Mouse (Mus musculus) activated CD4-positive, CD25-positive, alpha-beta regulatory T cell (primary cell): ENCODE results near the gene Tuft1. TPM values are rescaled to one million over a fixed set of nuclear protein-coding genes. Genes with fewer than 3 reads are reported as not detected.

Source experiments
- polyA plus RNA-seq, 2 experiments: library from polyadenylated mRNA; unstranded; fragments of 100-300 nt; shearing (Covaris generic); gene quantifications; one replicate each; pipeline ENCODE4 v1.2.1; 2017

Tuft1 gene
- 1 to 10 TPM; 3.0 to 3.3 TPM for polyA plus RNA-seq

DNA sequence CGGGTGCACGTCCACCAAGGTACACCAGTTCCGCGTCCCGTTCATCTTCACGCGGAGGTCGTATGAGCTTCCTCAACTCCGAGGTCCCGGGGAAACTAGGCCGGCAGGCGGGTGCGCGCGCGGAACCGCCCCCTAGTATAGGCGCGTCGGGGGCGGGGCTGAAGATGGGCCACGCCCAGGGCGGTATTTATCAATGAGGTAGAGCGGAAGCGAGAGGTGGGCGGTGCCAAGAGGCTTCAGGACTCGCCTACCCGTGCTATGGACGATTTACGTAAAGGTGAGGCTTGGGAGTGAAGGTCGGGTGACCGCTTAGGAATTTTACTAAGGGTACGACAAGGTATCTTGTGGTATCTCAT is at the start of gene Tuft1:
Gene Tuft1 (minus strand): TSS at position 133 of the 356 bp plus-strand sequence.

DNA sequence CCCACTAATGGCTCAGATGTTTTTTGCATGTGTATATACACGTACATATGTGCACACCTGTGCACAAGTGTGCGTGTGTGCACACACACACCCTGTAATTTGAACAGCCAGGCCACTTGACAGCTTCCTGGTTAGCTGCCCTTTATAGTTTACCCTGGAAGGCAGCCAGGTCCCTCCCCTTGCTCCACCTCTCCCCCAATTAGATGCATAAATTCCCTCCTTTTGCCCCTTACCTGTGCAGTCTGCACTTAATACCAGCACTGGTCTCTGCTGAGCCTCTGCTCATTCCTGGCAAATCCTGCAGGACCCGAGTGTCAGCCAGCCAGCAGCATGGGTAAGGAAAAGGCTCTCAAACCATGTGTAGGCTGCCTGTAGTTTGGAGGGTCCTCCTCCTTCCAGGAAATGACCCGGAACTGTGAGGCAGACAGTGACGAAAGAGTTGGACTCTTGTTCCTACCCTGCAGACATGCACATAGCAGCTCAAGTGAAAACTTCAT is 34.7 kb upstream of the Tuft1 start, which contains the start of gene Selenbp2:
Gene Selenbp2 (plus strand): TSS at position 228 of the 497 bp plus-strand sequence.

DNA sequence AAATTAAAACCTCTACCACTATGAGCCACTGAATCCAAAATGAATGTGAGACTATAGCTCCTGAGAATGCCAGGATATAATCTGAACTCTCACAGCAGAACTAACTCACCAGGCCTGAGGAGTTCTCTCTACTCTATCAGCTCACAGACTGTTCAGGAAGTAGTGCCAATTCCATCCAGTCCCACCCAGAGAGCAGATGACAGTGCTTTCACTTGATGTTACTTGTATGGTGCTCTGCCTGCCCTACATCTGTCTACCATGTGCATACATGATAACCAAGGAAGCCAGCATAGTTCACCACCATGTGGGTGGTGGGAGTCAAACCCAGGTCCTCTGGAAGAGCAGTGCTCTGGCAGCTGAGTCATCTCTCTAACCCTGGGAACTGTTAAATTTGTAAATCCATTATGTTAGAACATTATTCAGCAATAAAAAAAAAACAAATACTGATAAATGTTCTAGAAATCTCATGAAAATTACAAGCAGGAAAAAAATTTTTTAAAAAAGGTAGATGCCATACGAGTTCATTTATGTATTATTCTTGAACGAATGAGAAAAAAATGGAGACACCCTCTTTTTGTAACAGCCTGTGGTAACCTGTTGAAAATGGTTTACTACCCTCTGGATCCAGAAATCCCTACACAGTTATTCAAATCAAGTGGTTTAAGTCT is 16.0 kb downstream of the Tuft1 start, which contains the start of gene Gm10972:
Gene Gm10972 (plus strand): TSS at position 618 of the 668 bp plus-strand sequence.

DNA sequence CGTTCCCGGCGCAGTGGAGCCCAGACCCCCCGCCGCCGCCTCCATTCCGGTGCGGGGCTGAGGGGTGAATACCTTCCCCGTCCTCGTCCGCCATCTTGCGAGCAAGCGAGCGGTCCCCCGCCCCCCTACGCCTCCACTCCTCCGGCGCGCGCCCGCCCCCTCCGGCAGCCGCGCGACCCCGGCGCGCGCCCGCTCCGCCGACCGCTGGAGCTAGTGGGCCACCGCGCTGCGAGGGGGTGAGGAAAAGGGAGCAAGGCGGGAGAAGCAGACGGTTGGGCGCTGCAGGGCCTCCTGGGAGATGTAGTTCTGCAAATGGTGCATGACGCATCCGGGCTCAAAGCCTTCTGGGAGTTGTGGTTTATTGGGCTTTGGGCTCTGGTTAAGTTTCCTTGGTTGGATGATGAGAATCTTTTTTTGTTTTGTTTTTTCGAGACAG is 76.2 kb downstream of the Tuft1 start, which contains the start of gene Snx27:
Gene Snx27 (minus strand): TSS at position 261 of the 436 bp plus-strand sequence.

Other genes with a start within 250 kb of the Tuft1 start
- 1 to 10 TPM; 3.8 to 4.7 TPM for gene Tdrkh, start 245.6 kb downstream of the Tuft1 start, polyA plus RNA-seq
- 10 to 100 TPM; 39.5 to 72.8 TPM for gene Mrpl9, start 215.6 kb downstream of the Tuft1 start, polyA plus RNA-seq
- gene Oaz3, start 215.0 kb downstream of the Tuft1 start, polyA plus RNA-seq = 1 to 10 TPM in 1 of 2 experiments, under 1 TPM in 1; 0.64 to 2.0 TPM
- gene Celf3, start 180.6 kb downstream of the Tuft1 start, polyA plus RNA-seq = 1 to 10 TPM; 1.0 to 2.2 TPM
- under 1 TPM in 1 of 2 experiments, not detected in 1; 0.69 TPM for gene Riiad1, start 178.5 kb downstream of the Tuft1 start, polyA plus RNA-seq
- 10 to 100 TPM; 18.4 to 24.6 TPM for gene Snx27, start 76.2 kb downstream of the Tuft1 start, polyA plus RNA-seq
- gene Gm10972, start 15.8 kb downstream of the Tuft1 start, polyA plus RNA-seq = not detected
- gene Selenbp2, start 34.7 kb upstream of the Tuft1 start, polyA plus RNA-seq = under 1 TPM in 1 of 2 experiments, not detected in 1; 0.41 TPM
- gene Cgn, start 127.6 kb upstream of the Tuft1 start, polyA plus RNA-seq = under 1 TPM; 0.04 to 0.10 TPM
- 10 to 100 TPM; 11.9 to 12.7 TPM for gene Pogz, start 178.7 kb upstream of the Tuft1 start, polyA plus RNA-seq
- 100 to 1,000 TPM; 395 to 422 TPM for gene Psmb4, start 228.1 kb upstream of the Tuft1 start, polyA plus RNA-seq